Mouse (Mus musculus): ENCODE data around the gene Pacsin3. TPM values are rescaled to one million over a fixed set of nuclear protein-coding genes. Genes with fewer than 3 reads are reported as not detected.

The Pacsin3 gene
- total and polyA plus RNA-seq, 3 experiments = 1.2 to 9.1 (median 1.4) TPM

- dilution Hi-C loops (cut with MboI; ENCODE audit: extremely low pct_ligation_motif_present, extremely low pct_unique_long_range_greater_than_20kb, low sequenced_read_pairs) = no loop called here
- no peak for DNase-seq (ENCODE audit: extremely low read depth)
- H3K27me3 ChIP-seq (replicated peaks) = no peaks in the 10 kb centered on the region
- H3K36me3 ChIP-seq (replicated peaks in 1 of 2; ENCODE audit: control insufficient read depth in 1 of 2, insufficient read depth in 1 of 2, low read length in 1 of 2) = peaks cover 13 to 56% of the 10 kb centered on the region in 2 experiments
- H3K79me2 ChIP-seq (replicated peaks; ENCODE audit: control insufficient read depth, extremely low read depth, insufficient read depth, poor library complexity, severe bottlenecking) = no peaks in the 10 kb centered on the region
- H3K4me1 ChIP-seq (ENCODE audit: control insufficient read depth in 1 of 2, insufficient read depth in 2 of 2) = peaks cover 0 to 14% of the 10 kb centered on the region in 2 experiments; a peak in 2 of 4 replicates
- no peak for TF ChIP-seq SIN3A (IDR thresholded peaks at IDR 0.05; ENCODE audit: low read length)
- in situ Hi-C loops (cut with MboI; ENCODE audit: low pct_ligation_motif_present, low pct_unique_long_range_greater_than_20kb, low sequenced_read_pairs) = loop anchor here (5.0 kb wide), 1 partner anchor 201 kb away; no protein-coding TSS in a partner anchor
- H3K4me3 ChIP-seq (replicated peaks in 1 of 3; ENCODE audit: low read depth in 2 of 3, low read length in 2 of 3, poor library complexity in 1 of 3) = no peak overlapping the region
- no peak overlapping the region for H3K9ac ChIP-seq (ENCODE audit: insufficient read depth, low read depth)
- no peak overlapping the region for H3K4me2 ChIP-seq (ENCODE audit: insufficient read depth, low read depth, poor library complexity, severe bottlenecking)
- no peaks in the 10 kb centered on the region for H3K9me3 ChIP-seq (replicated peaks; ENCODE audit: low read length)
- no peak overlapping the region for H3K27ac ChIP-seq (ENCODE audit: insufficient read depth, low read depth)
Measured at GRCm38 (mm10) chr2:91281366-91281765, 25.6 kb downstream of the Pacsin3 start.

- Histone ChIP-seq H3K36me3 (replicated peaks in 1 of 2; ENCODE audit: control insufficient read depth in 1 of 2, insufficient read depth in 1 of 2, low read length in 1 of 2) (peaks cover 2 to 35% of the 10 kb centered on the region in 2 experiments), H3K27ac (ENCODE audit: insufficient read depth, low read depth) (no peak overlapping the region), H3K79me2 (replicated peaks; ENCODE audit: control insufficient read depth, extremely low read depth, insufficient read depth, poor library complexity, severe bottlenecking) (no peaks in the 10 kb centered on the region), H3K9ac (ENCODE audit: insufficient read depth, low read depth) (no peak overlapping the region), H3K4me2 (ENCODE audit: insufficient read depth, low read depth, poor library complexity, severe bottlenecking) (no peak overlapping the region), H3K27me3 (replicated peaks) (no peaks in the 10 kb centered on the region), H3K4me1 (ENCODE audit: control insufficient read depth in 1 of 2, insufficient read depth in 2 of 2) (peaks cover 0 to 13% of the 10 kb centered on the region in 2 experiments; a peak in 2 of 4 replicates), H3K9me3 (replicated peaks; ENCODE audit: low read length) (no peaks in the 10 kb centered on the region), H3K4me3 (replicated peaks in 1 of 3; ENCODE audit: low read depth in 2 of 3, low read length in 2 of 3, poor library complexity in 1 of 3) (no peak overlapping the region)
- dilution Hi-C loops (cut with MboI; ENCODE audit: extremely low pct_ligation_motif_present, extremely low pct_unique_long_range_greater_than_20kb, low sequenced_read_pairs) = no loop called here
- in situ Hi-C loops (cut with MboI; ENCODE audit: low pct_ligation_motif_present, low pct_unique_long_range_greater_than_20kb, low sequenced_read_pairs) = loop anchor here (5.0 kb wide), 1 partner anchor 198 kb away; no protein-coding TSS in a partner anchor
- DNase-seq (ENCODE audit: extremely low read depth) = no peak
- TF ChIP-seq TBP (conservative IDR thresholded peaks at IDR 0.05; ENCODE audit: low read depth, low read length) = no peak
- TF ChIP-seq MXI1 (IDR thresholded peaks at IDR 0.05; ENCODE audit: low read depth, low read length) = no peak
- TF ChIP-seq POLR2A (IDR thresholded peaks at IDR 0.05; ENCODE audit: low read depth, low read length) = no peak
- TF ChIP-seq UBTF (IDR thresholded peaks at IDR 0.05; ENCODE audit: low read depth, low read length) = no peak
- no peak for TF ChIP-seq NRF1 (IDR thresholded peaks at IDR 0.05; ENCODE audit: low read depth, low read length)
- no peak for TF ChIP-seq HCFC1 (IDR thresholded peaks at IDR 0.05; ENCODE audit: low read depth, low read length)
- TF ChIP-seq BHLHE40 (IDR thresholded peaks at IDR 0.05; ENCODE audit: low read depth, low read length) = no peak
- TF ChIP-seq ZNF384 (IDR thresholded peaks at IDR 0.05; ENCODE audit: low read depth, low read length) = no peak
- no peak for TF ChIP-seq JUN (IDR thresholded peaks at IDR 0.05; ENCODE audit: insufficient read depth, low read depth, low read length)
- no peak for TF ChIP-seq E2F4 (IDR thresholded peaks at IDR 0.05; ENCODE audit: insufficient replicate concordance, low read depth, low read length)
Measured at GRCm38 (mm10) chr2:91283972-91284371, 28.2 kb downstream of the Pacsin3 start.

- no peak overlapping the region for H3K4me3 ChIP-seq (replicated peaks in 1 of 3; ENCODE audit: low read depth in 2 of 3, low read length in 2 of 3, poor library complexity in 1 of 3)
- TF ChIP-seq EP300 (IDR thresholded peaks at IDR 0.05; ENCODE audit: low read length) = no peak
- TF ChIP-seq NRF1 (IDR thresholded peaks at IDR 0.05; ENCODE audit: low read depth, low read length) = no peak
- no peak for TF ChIP-seq JUND (conservative IDR thresholded peaks at IDR 0.05; ENCODE audit: low read depth, low read length)
- TF ChIP-seq ELF1 (IDR thresholded peaks at IDR 0.05; ENCODE audit: low read depth, low read length) = no peak
- TF ChIP-seq TBP (conservative IDR thresholded peaks at IDR 0.05; ENCODE audit: low read depth, low read length) = no peak
- TF ChIP-seq MAZ (IDR thresholded peaks at IDR 0.05; ENCODE audit: low read depth, low read length) = no peak
- TF ChIP-seq UBTF (IDR thresholded peaks at IDR 0.05; ENCODE audit: low read depth, low read length) = no peak
- TF ChIP-seq MXI1 (IDR thresholded peaks at IDR 0.05; ENCODE audit: low read depth, low read length) = no peak
- no peak for TF ChIP-seq HCFC1 (IDR thresholded peaks at IDR 0.05; ENCODE audit: low read depth, low read length)
- no peak for TF ChIP-seq MAX (IDR thresholded peaks at IDR 0.05; ENCODE audit: low read length)
- no peak for TF ChIP-seq RCOR1 (conservative IDR thresholded peaks at IDR 0.05; ENCODE audit: low read depth, low read length)
- TF ChIP-seq USF1 (IDR thresholded peaks at IDR 0.05; ENCODE audit: low read depth, low read length) = no peak
- no peak for TF ChIP-seq PAX5 (IDR thresholded peaks at IDR 0.05; ENCODE audit: low read length)
- H3K4me1 ChIP-seq (ENCODE audit: control insufficient read depth in 1 of 2, insufficient read depth in 2 of 2) = peaks cover 0 to 7% of the 10 kb centered on the region in 2 experiments; a peak in 2 of 4 replicates
- H3K79me2 ChIP-seq (replicated peaks; ENCODE audit: control insufficient read depth, extremely low read depth, insufficient read depth, poor library complexity, severe bottlenecking) = no peaks in the 10 kb centered on the region
- H3K9ac ChIP-seq (ENCODE audit: insufficient read depth, low read depth) = no peak overlapping the region
- H3K36me3 ChIP-seq (replicated peaks in 1 of 2; ENCODE audit: control insufficient read depth in 1 of 2, insufficient read depth in 1 of 2, low read length in 1 of 2) = peaks cover 2 to 30% of the 10 kb centered on the region in 2 experiments
- in situ Hi-C loops (cut with MboI; ENCODE audit: low pct_ligation_motif_present, low pct_unique_long_range_greater_than_20kb, low sequenced_read_pairs) = loop anchor here (5.0 kb wide), 1 partner anchor 198 kb away; no protein-coding TSS in a partner anchor
- no peak for DNase-seq (ENCODE audit: extremely low read depth)
- no peaks in the 10 kb centered on the region for H3K9me3 ChIP-seq (replicated peaks; ENCODE audit: low read length)
- no peak overlapping the region for H3K4me2 ChIP-seq (ENCODE audit: insufficient read depth, low read depth, poor library complexity, severe bottlenecking)
- H3K27me3 ChIP-seq (replicated peaks) = no peaks in the 10 kb centered on the region
- dilution Hi-C loops (cut with MboI; ENCODE audit: extremely low pct_ligation_motif_present, extremely low pct_unique_long_range_greater_than_20kb, low sequenced_read_pairs) = no loop called here
- no peak overlapping the region for H3K27ac ChIP-seq (ENCODE audit: insufficient read depth, low read depth)
Measured at GRCm38 (mm10) chr2:91284375-91285199, 28.8 kb downstream of the Pacsin3 start.
